Mouse (Mus musculus) urinary bladder, postnatal 4 days (tissue): ENCODE results near the gene Pold1.

Source experiments
- DNase-seq, 2 experiments: peaks; one replicate each; pipeline ENCODE4 v3.0.0; 2021 to 2022; ENCODE audit warnings: low spot score in 2 of 2

Gene Pold1

DNA sequence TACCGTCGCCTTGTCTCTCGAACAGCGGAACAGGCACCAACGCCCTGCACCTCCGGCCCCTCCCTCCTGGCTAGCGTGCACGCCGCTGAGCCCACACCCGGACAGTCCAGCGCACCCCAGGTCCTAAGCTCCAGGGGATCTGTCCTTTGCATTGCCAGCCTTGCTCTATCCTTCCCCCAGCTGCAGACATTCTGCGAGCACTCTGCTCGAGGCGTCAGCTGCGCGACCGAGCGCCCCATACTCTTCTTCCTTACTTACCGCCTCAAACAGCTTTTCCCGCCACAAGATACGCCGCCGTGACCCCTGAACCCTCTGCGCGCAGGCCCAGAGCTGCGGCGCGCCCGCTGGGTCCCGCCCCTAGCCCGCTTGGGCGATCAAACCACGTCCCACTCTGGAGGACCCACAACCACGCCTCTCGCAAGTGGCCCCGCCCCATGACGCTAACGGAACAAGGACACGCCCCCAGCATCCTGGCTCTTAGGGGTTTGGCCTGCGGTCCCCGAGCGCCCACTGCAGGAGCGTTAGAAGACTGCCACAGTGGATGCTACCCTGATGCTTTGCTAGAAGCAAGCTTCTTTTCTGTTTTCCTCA lies at the start of gene Pold1:
Pold1 (minus strand) TSS at position 353 of the 591 bp plus-strand sequence.
- peak; percentile 99 to 100 for DNase-seq

DNA sequence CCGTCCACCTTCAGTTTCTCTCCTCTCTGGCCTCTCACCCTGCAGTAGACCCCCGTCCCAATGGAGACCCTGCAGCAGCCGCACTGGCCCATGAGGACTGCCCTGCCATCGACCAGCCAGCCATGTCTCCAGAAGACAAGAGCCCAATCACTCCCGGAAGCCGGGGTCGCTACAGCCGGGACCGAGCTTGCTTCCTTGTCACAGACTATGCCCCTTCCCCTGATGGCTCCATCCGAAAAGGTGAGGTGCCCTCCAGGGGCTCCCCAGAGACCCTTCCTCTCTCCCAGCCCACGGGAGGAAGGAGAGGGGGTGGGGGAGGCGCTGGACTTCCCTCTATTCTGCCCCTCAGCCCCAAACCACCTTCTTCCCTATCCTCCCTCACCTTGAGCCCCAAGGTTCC lies 49.7 kb upstream of the Pold1 start:
- no peak for DNase-seq

DNA sequence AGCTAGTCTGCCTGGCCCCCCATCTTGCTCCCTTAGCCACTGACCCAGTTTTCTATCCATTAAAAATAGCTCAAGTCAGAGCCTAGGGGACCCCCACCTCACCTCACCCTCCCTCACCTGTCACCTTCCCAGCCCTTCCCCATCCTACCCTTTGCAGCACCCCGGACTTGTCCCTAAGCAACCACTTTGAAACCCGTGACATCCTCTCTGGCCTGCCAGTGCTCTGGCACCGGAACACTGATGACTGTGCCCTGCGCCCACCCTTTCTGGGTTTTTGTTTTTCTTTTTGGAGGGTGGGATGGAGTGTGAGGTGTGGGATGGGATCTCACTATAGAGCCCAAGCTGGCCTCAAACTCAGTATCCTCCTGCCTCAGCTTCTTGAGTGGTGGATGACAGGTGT lies 49.0 kb upstream of the Pold1 start:
- DNase-seq, result no peak

DNA sequence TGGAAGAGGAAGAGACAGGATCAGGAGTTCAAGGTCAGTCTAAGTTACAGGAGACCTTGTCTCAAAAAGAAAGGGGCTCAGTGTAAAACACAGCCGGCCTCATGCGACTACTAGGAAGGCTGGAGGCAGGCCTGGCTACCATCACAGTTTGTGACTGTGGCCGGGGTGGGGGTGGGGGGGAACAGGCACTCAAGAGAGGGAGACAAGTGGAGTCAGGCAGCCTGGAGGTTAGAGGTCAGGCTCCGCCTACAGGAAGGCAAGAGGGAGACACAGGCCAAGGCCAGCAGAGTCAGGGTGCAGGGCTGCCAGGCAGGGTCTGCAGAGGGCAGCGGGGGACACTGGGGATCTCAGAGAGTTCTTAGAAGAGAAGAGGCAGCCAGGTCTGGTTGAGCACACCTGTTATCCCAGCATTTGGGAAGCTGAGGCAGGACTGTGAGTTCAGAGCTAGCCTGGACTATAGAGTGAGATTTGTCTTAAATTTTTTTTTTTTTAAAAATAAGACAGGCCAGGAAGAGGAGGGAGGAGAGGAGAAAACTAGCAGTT lies 48.4 kb upstream of the Pold1 start:
- DNase-seq, result no peak

DNA sequence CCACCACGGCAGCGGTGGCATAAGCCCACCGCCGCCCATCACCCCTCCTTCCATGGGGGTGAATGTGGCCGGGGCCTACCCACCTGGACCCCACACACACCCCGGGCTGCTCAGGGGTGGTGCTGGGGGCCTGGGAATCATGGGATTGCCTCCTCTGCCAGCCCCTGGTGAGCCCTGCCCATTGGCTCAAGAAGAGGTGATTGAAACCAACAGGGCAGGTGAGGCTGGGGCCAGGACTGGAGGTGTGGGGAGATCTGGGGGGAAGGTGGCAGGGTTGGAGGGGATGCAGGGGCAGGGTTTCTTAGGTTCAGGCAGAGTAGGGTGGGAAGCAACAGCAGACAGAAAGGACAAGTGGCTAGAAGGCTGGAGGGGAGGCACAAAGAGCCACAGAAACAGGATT lies 47.4 kb upstream of the Pold1 start:
- no peak for DNase-seq

DNA sequence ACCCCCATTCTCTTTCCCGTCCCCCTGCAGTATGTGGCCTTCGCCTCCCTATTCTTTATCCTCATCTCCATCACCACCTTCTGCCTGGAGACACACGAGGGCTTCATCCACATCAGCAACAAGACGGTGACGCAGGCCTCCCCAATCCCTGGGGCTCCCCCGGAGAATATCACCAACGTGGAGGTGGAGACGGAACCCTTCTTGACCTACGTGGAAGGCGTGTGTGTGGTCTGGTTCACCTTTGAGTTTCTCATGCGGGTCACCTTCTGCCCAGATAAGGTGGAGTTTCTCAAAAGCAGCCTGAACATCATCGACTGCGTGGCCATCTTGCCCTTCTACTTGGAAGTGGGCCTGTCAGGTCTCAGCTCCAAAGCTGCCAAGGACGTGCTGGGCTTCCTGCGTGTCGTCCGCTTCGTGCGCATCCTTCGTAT lies 46.5 kb upstream of the Pold1 start:
- DNase-seq, result no peak

DNA sequence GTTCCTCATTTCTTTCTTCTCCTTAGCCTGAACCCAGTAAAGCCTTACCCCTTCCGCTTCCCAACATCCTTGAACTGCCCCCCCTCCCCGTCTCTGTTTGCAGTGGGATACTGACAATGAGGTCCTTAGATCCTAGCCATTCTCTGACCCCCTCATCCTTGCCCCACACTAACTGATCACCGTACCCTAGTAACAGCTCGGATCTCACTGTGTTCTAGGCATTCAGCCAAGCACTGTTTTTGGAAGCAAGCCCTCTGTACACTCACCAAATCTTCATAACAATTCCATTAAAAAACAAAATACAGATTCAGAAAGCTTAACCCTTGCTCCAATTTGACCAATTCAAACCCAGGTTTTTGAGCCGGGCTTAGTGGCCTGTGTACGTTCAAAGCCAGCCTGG lies 45.6 kb upstream of the Pold1 start:
- no peak for DNase-seq

DNA sequence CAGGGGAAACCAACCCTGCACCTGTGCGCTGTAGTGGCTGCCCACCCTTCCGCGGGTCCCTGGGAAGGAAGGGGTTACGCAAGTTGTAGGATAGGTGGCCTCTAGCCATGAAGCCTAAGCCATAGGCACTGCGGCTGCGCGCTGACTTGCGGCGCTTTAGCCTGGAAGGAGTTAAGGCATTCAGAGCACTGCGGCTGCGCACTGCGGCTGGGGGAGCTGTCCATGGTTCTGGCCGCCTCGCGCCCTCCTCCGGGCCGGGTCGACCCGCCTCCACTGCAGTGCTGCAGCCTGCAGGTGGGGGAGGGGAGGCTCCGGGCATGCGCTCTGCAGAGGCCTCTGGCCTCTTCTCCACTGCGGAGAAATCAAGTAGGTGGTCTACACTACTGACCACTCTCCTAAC lies 45.1 kb upstream of the Pold1 start:
- DNase-seq, result peak; percentile 79 to 90

DNA sequence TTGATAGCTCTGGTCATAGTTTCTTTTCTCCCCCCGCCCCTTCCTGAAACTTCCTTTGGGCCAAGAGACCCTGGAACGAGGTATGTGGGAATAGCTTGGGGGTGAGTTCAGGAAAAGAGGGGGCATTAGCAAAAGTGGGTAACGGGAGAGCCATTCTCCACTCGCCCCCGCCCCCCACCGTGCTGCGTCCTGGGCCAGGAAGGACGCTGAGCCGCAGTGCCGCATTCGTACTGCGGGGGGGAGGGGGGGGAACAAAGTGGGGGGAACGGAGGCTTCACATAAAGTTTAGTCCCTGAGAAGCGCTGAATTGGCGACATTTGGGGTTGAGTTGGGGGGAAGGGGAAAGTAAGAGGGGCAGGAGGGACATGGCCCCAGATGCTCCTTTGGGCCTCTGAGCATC lies 44.4 kb upstream of the Pold1 start:
- no peak for DNase-seq

DNA sequence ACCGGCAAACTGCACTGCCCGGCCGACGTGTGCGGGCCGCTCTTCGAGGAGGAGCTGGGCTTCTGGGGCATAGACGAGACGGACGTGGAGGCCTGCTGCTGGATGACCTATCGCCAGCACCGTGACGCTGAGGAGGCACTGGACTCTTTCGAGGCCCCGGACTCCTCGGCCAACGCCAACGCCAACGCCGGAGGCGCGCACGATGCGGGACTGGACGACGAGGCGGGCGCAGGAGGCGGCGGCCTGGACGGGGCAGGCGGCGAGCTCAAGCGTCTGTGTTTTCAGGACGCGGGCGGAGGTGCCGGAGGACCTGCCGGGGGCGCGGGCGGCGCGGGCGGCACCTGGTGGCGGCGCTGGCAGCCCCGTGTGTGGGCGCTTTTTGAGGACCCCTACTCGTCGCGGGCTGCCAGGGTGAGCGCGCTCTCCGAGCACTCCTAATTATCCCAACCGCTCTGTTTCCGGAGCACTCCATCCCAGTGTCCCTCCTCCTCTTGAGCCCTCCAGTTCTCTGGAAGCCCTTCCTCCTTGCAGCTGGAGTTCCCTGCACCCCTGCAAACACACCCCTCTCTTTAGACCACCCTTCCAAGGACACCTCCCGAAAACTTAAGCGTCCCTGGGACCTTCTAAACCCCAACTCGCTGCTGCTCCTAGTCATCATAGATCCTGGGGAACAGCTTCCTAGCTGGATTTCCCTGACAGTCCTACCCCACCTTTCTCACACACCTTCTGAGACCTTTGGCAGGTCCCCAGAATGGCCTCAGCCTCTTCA lies 42.9 kb upstream of the Pold1 start:
- no peak for DNase-seq

DNA sequence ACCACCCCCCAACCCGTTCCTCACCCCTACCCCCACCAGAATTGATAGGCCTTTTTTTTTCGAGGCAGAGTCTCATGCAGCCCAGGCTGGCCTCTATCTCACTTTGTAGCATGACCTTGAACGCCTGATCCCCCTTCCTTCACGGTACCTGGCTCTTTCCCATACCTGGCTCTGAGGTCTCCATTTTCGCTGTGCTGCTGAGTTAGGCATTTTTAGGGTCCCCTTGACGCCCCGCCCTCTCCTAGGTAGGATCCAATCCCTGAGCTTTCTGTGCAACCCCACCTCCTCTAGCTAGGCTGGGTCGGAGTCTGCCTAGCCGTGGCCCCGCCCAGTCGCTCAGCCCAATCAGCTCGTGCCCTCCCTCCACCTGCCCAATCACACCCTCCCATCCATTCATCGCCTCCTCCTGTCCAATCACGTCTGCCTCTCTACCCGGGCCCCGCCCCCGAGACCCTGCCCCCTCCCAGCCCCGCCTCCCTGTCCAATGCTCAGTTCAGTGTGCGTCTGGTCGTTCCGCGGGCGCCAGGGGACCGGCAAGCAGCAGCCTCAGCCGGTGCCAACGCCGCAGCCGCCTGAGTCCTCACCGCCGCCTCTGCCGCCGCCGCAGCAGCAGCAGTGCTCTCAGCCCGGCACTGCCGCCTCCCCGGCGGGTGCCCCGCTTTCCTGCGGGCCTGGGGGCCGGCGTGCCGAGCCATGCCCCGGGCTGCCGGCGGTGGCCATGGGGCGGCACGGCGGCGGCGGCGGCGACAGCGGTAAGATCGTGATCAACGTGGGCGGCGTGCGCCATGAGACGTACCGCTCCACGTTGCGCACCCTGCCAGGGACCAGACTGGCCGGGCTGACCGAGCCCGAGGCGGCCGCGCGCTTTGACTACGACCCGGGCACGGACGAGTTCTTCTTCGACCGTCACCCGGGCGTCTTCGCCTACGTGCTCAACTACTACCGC lies 42.0 kb upstream of the Pold1 start, which contains the start of gene Kcnc3:
Kcnc3 (plus strand) TSS at position 263 of the 946 bp plus-strand sequence.
- peak; percentile 78 to 83 for DNase-seq

DNA sequence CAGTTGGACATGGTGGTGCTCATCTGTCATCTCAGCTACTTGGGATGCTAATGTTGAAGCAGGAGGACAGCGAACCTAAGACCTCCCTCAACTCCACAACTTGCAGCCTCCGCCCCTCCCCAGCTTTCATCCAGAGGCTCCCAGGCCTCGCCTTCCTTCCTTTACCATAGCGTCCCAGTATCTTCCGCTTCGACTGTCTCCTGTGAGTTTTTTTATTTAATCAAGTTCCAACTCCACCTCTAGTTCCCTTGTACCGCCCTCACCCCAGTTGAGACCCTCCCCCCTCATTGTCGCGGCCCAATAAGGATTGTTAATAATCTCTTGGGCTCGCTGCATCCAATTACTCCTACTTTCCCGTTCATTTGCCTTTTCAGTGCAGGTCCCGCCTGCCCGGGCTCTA lies 41.3 kb upstream of the Pold1 start:
- no peak for DNase-seq

DNA sequence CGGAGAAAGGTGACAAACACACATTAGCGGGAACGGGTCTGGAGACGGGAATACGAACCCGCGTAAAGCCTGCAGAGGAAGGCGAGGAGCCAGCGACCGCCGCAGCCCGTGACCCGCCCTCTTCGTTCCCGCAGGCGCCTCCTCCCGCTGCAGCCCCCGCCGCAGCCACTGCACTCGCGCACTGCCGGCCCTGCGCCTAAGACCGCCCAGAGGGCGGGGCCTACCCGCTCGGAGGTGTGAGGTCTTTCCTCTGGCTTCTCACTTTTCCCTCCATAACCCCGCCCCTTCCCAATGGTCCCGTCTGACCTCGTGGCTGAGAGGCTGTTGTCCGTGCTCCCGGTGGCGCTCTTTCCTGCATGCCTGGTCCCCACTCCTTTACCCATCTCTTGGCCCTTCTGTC lies 40.5 kb upstream of the Pold1 start:
- no peak for DNase-seq

DNA sequence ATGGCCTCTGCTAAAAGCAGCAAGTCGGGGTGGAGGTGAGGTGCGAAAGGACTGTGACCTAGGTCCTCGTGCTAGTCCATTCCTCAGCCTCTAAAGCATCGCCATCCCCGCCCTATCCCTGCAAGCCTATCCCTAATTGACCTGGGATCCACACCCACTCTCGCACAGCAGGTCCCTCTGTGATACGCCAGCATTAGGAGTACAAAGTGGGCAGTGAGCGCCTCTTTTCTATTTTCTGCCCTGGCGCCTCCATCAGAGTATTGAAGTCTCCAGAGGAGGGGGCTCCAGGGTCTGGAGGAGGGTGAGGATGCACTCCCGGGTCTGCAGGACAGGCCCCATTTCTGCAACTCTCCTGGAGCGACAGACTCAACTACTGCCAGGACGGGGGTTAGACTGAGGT lies 39.7 kb upstream of the Pold1 start:
- DNase-seq, result no peak

DNA sequence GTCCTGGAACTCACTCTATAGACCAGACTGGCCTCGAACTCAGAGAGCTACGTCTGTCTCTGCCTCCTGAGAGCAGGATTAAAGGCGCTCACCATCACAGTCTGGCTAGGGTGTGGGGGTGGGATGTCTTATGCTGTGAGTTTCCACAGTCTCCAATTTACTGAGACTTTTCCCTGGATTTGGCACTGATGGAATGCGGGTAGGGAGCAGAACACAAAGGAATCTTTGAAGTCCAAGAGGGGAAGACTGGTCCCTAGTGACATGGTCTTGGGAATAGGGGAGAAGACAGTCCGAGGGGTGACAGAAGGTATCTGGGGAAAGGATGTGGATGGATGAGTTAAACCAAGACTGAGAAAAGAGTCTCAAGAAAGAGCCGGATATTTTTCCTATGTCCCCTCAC lies 39.0 kb upstream of the Pold1 start:
- no peak for DNase-seq

DNA sequence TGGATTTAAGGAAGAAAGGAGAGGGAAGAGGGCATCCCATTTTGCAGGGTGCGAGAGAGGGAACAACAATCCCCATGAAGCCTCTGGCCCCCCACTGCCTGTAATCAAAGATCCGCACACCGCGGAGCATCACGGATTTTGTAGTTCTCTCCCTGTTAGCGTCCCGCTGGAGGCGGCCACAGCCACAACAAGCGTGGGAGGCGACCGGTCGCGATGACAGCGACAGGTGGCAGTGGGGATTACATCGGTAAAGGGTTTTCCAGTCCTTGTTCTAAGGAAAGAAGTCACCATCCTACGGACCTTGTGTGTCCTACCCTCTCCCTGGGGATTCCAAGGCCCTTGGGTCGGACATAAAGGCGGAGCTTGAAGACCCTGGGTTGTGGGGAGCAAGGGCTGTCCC lies 38.3 kb upstream of the Pold1 start:
- DNase-seq, result no peak

DNA sequence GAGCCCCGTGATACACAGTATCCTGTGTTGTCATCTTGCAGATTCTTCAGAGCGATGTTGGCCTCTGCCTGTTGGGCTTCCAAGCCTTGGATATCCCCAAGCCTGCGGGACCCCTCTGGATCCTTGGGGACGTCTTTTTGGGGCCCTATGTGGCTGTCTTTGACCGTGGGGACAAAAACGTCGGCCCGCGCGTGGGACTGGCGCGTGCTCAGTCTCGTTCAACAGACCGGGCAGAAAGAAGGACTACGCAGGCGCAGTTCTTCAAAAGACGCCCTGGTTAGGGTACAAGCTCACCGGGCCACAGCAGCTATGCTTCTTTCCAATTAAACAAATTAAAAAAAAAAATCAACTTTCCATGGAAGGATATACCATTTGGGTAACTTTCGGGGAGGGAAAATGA lies 37.9 kb upstream of the Pold1 start:
- DNase-seq, result no peak

DNA sequence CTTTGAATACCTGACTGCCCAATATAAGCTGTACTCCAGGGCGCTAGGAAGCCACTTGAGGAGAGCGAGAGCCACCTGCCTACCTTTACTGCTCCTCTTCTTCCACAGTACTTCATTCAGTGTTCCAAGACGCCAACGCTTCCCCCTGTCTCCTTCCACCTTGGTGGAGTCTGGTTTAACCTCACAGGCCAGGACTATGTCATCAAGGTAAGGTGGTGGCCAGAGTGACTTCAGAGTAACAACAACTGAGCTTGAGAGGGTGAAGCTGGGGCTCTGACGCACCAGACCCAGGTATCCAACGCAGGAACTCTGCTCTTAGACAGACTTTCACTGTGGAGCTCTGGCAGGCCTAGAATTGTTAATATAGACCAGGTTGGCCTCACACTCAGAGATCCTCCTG lies 37.0 kb upstream of the Pold1 start:
- no peak for DNase-seq

DNA sequence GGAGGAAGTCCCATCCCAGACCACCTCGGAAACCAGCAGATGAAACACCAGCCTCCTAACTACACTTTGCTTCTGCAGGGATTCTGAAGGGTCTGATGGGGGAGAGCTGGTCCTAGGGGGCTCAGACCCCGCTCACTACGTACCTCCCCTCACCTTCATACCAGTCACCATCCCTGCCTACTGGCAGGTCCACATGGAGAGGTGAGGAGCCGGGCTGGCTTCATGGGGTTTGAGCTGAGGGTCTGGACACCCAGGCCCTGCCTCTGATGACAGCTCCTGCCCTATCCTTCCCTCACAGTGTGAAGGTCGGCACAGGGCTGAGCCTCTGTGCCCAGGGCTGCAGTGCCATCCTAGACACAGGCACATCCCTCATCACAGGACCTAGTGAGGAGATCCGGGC lies 36.3 kb upstream of the Pold1 start:
- no peak for DNase-seq

DNA sequence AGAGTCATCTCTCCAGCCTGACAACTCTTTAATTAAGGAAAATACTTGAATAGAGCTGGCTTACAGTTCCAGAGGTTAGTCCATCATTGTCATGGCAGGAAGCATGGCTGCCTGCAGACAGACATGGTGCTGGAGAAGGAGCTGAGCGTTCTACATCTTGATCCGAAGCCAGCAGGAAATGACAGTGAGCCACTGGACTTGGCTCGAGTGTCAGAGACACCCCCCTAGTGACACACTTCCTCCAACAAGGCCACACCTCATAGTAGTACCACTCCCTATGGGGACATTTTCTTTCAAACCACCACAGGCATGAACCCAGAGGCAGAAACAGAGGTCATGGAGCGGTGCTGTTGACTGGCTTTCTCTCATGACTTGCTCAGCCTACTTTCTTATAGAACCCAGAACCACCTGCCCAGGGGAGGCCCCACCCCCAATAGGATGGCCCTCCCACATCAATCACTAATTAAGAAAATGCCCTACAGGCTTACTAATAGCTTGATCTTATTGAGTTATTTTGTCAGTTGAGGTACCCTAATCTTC lies 35.7 kb upstream of the Pold1 start:
- DNase-seq, result no peak

DNA sequence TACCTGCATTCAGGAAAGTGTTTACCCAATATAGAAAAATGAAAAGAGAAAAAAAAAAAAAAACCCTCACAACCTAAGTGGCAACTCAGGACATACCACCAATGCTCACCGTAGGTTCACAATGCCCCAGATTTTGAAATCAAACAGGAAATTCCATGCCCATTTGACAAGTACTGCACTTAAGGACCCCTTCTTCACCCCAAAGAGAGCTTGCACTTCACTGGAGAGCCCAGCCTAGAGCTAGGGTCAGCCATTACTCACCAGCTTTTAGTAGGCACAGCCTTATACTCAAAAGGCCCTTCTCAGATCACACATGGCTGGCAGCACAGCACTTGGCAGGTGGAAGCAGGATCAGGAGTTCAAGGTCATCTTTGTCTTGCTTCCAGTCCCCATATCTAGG lies 34.5 kb upstream of the Pold1 start:
- no peak for DNase-seq

DNA sequence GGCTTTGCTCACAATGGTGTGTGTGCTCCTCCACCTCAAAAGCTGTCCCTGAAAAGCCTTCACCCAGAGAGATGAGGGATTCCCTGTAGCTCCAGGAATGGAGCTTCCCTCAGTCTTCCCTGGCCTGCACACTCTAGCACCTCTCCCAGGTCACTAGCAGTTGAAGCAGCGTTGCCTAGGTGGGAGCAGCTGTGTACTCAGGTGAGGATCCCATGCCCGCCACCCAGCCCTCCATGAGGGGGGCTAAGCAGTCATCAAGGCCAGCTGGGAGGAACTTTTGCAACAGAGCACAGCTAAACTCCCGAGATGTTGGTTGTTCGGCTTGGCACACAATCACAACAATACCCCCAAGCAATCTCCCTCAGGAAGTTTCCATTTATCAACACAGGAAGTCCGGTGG lies 34.1 kb upstream of the Pold1 start:
- DNase-seq, result no peak
